Mouse (Mus musculus) left cerebral cortex, postnatal 14 days (tissue): ENCODE data around the gene C1qtnf3. TPM values are rescaled to one million over a fixed set of nuclear protein-coding genes. Genes with fewer than 3 reads are reported as not detected.

Experiments used
- DNase-seq, 2 experiments: peaks; one replicate each; pipeline ENCODE4 v3.0.0; 2021 to 2022; ENCODE audit warnings: low spot score in 2 of 2, mixed read lengths in 1 of 2
- intact Hi-C: fragments of 180-260 bp; cut with DNase I; formaldehyde crosslinking; loops from one replicate; pipeline ENCODE4 v1.15.1; 2025
- total RNA-seq, 2 experiments: library from RNA; stranded (reverse); gene quantifications; 2 replicates each; pipeline ENCODE4 v1.2.3; 2021

The C1qtnf3 gene
- total RNA-seq, 2 experiments from 2014 or later = 0.19 to 0.33 TPM

- intact Hi-C loops = no loop called here
- no peak for DNase-seq
Measured at GRCm38 (mm10) chr15:11008756-11009155, 56.6 kb downstream of the C1qtnf3 start.

GRCm38 (mm10) chr15:11010976-11011548 lies 58.9 kb downstream of the C1qtnf3 start:
- intact Hi-C loops = no loop called here
- DNase-seq = no peak

- intact Hi-C loops = no loop called here
- no peak for DNase-seq
Measured at GRCm38 (mm10) chr15:11014931-11015330, 62.8 kb downstream of the C1qtnf3 start.

GRCm38 (mm10) chr15:11026801-11027561 lies 74.8 kb downstream of the C1qtnf3 start:
- no peak for DNase-seq
- intact Hi-C loops = no loop called here

Other genes with a start within 250 kb of the C1qtnf3 start
- gene Rai14, start 237.7 kb upstream of the C1qtnf3 start, total RNA-seq = 10 to 100 TPM; 10.4 to 11.4 TPM
- 10 to 100 TPM in 1 of 2 experiments, 1 to 10 TPM in 1; 8.3 to 10.2 TPM for gene Amacr, start 29.4 kb downstream of the C1qtnf3 start, total RNA-seq
- gene Slc45a2, start 48.4 kb downstream of the C1qtnf3 start, total RNA-seq = not detected
- 1 to 10 TPM; 3.7 to 4.7 TPM for gene Rxfp3, start 85.7 kb downstream of the C1qtnf3 start, total RNA-seq
- gene Adamts12, start 112.5 kb downstream of the C1qtnf3 start, total RNA-seq = 1 to 10 TPM; 2.3 TPM